17 mouse cellular contexts compared by ENCODE assay signal in the genomic region with DNA sequence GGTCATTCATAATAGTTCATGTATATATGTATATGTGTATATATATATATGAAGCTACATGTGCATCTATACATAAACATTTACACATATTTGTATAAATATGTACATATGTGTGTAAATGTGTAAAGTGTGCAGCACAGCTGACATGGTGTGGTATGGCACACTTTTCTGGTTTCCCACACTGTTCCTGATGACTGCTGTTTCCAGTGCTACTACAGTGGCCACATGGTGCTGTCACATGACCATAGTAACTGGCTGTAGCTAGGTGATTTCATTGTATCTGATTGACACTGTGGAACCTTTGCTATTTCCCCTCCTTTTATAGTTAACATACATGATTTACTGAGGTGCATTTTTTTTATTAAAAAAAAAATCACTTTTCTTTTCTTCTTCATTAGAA.
"Had no signal": no experiment of that assay in that cellular context is flagged by ENCODE, and none has a peak within 500 bp of the region (broad histone marks: within the 10 kb centered on the region; RNA-seq: fewer than 3 reads in every experiment).

No protein-coding gene starts in this region.

- ATAC-seq: midbrain, embryonic 13.5 days; midbrain, embryonic 16.5 days had no signal

- H3K4me3 ChIP-seq: midbrain, embryonic 10.5 days; midbrain, embryonic 13.5 days; neural tube, embryonic 12.5 days; stomach, embryonic 15.5 days had no signal

- H3K9me3 ChIP-seq: midbrain, embryonic 13.5 days; neural tube, embryonic 12.5 days; stomach, embryonic 15.5 days had no signal

- H3K27me3 ChIP-seq: midbrain, embryonic 13.5 days; neural tube, embryonic 12.5 days; stomach, embryonic 15.5 days had no signal

- H3K36me3 ChIP-seq: stomach, embryonic 15.5 days had no signal

- H3K9ac ChIP-seq: liver, embryonic 14.5 days; lung, embryonic 14.5 days; midbrain, embryonic 13.5 days; neural tube, embryonic 12.5 days; stomach, embryonic 15.5 days had no signal

- DNase-seq: lung, adult 18-20 months; lung, embryonic 14.5 days; lung, postnatal 10 days; lung, postnatal 4 days; right cerebral cortex, postnatal 25 days; right cerebral cortex, postnatal 4 days; spleen, adult 18-20 months; thymus, adult 2 months; thymus, postnatal 25 days; thymus, postnatal 4 days had no signal

- H3K27ac ChIP-seq: liver, embryonic 14.5 days; midbrain, embryonic 10.5 days; midbrain, embryonic 13.5 days; neural tube, embryonic 12.5 days; stomach, embryonic 15.5 days; stomach, postnatal 0 days had no signal

- H3K4me2 ChIP-seq: lung, embryonic 14.5 days; midbrain, embryonic 13.5 days; neural tube, embryonic 12.5 days; stomach, embryonic 15.5 days had no signal
